Mouse (Mus musculus) CH12.LX (cell line): Measurements from ENCODE around the gene 4931429L15Rik. TPM values are rescaled to one million over a fixed set of nuclear protein-coding genes. Genes with fewer than 3 reads are reported as not detected.

Experiments used
- DNase-seq: peaks from one replicate; pipeline ENCODE4 v3.0.0-alpha.2; 2013; ENCODE audit errors: extremely low read depth
- H3K27ac ChIP-seq: 2 replicates; pipeline ENCODE4 v1.5.1; 2012; ENCODE audit warnings: low read depth, mild to moderate bottlenecking, control low read depth, moderate library complexity; ENCODE audit not compliant: insufficient read depth
- H3K27me3 ChIP-seq: replicated peaks from 2 replicates; pipeline ENCODE3; 2012; ENCODE audit warnings: inconsistent platforms
- H3K36me3 ChIP-seq, 2 experiments: replicated peaks in 1 of 2; 2 replicates each; pipeline versions ENCODE3 to v1.6.1; 2012; ENCODE audit warnings: inconsistent platforms in 1 of 2, low read length in 1 of 2, mild to moderate bottlenecking in 1 of 2, mixed read lengths in 1 of 2, moderate library complexity in 1 of 2; ENCODE audit not compliant: control insufficient read depth in 1 of 2, insufficient read depth in 1 of 2
- H3K4me1 ChIP-seq, 2 experiments: 2 replicates each; pipeline ENCODE4 v1.6.1; 2012; ENCODE audit warnings: inconsistent platforms in 1 of 2, moderate library complexity in 1 of 2; ENCODE audit not compliant: insufficient read depth in 2 of 2, control insufficient read depth in 1 of 2
- H3K4me2 ChIP-seq: 2 replicates; pipeline ENCODE4 v1.6.1; 2012; ENCODE audit warnings: low read depth, mild to moderate bottlenecking, control low read depth; ENCODE audit not compliant: poor library complexity, insufficient read depth, severe bottlenecking
- H3K4me3 ChIP-seq, 3 experiments: fragments of 150-350 bp in 1 of 3; sonication (generic) in 1 of 3; replicated peaks in 1 of 3; 2 replicates each; pipeline versions ENCODE3 to v1.5.1; 2011 to 2012; ENCODE audit warnings: low read depth in 2 of 3, low read length in 2 of 3, mild to moderate bottlenecking in 2 of 3, moderate library complexity in 2 of 3, control low read depth in 1 of 3, improper control_type of control experiment in 1 of 3, inconsistent platforms in 1 of 3, mixed read lengths in 1 of 3; ENCODE audit not compliant: poor library complexity in 1 of 3
- H3K79me2 ChIP-seq: replicated peaks from 2 replicates; pipeline ENCODE4 v1.6.1; 2012; ENCODE audit warnings: mild to moderate bottlenecking, moderate library complexity; ENCODE audit not compliant: control insufficient read depth, poor library complexity, insufficient read depth, severe bottlenecking; ENCODE audit errors: extremely low read depth
- H3K9ac ChIP-seq: 2 replicates; pipeline ENCODE4 v1.6.1; 2012; ENCODE audit warnings: low read depth, mild to moderate bottlenecking, control low read depth, moderate library complexity; ENCODE audit not compliant: insufficient read depth
- H3K9me3 ChIP-seq: replicated peaks from 2 replicates; pipeline ENCODE3; 2012; ENCODE audit warnings: low read length, inconsistent platforms, mixed read lengths
- BHLHE40 ChIP-seq: IDR thresholded peaks from 2 replicates; pipeline ENCODE4 v1.6.1; 2011; ENCODE audit warnings: mild to moderate bottlenecking, low read depth, low read length, improper control_type of control experiment
- CHD1 ChIP-seq: IDR thresholded peaks from 2 replicates; pipeline ENCODE4 v1.6.1; 2012; ENCODE audit warnings: low read depth, low read length, improper control_type of control experiment, inconsistent platforms
- CHD2 ChIP-seq: IDR thresholded peaks from 2 replicates; pipeline ENCODE4 v1.6.1; 2011; ENCODE audit warnings: low read length, improper control_type of control experiment
- ETS1 ChIP-seq: conservative IDR thresholded peaks from 2 replicates; pipeline ENCODE4 v1.6.1; 2012; ENCODE audit warnings: low read depth, mild to moderate bottlenecking, inconsistent platforms, low read length, improper control_type of control experiment, moderate library complexity
- GABPA ChIP-seq: IDR thresholded peaks from 2 replicates; pipeline ENCODE4 v1.6.1; 2012; ENCODE audit warnings: low read depth, low read length, improper control_type of control experiment, inconsistent platforms; ENCODE audit not compliant: insufficient replicate concordance
- MAX ChIP-seq: IDR thresholded peaks from 2 replicates; pipeline ENCODE4 v1.6.1; 2011; ENCODE audit warnings: low read length, improper control_type of control experiment
- MEF2A ChIP-seq: IDR thresholded peaks from 2 replicates; pipeline ENCODE4 v1.6.1; 2014; ENCODE audit warnings: low read depth, mild to moderate bottlenecking, inconsistent platforms, low read length, improper control_type of control experiment, borderline replicate concordance
- MXI1 ChIP-seq: IDR thresholded peaks from 2 replicates; pipeline ENCODE4 v1.6.1; 2011; ENCODE audit warnings: mild to moderate bottlenecking, low read depth, low read length, improper control_type of control experiment
- NRF1 ChIP-seq: IDR thresholded peaks from 2 replicates; pipeline ENCODE4 v1.6.1; 2014; ENCODE audit warnings: low read depth, mild to moderate bottlenecking, inconsistent platforms, low read length, improper control_type of control experiment, moderate library complexity
- POLR2A ChIP-seq: IDR thresholded peaks from 2 replicates; pipeline ENCODE4 v1.6.1; 2011; ENCODE audit warnings: low read depth, mild to moderate bottlenecking, improper control_type of control experiment, low read length
- POLR2AphosphoS2 ChIP-seq: IDR thresholded peaks from 2 replicates; pipeline ENCODE4 v1.6.1; 2011; ENCODE audit warnings: low read depth, low read length, improper control_type of control experiment
- RAD21 ChIP-seq: IDR thresholded peaks from 2 replicates; pipeline ENCODE4 v1.6.1; 2011; ENCODE audit warnings: low read depth, mild to moderate bottlenecking, low read length, improper control_type of control experiment, moderate library complexity
- RCOR1 ChIP-seq: conservative IDR thresholded peaks from 2 replicates; pipeline ENCODE4 v1.6.1; 2012; ENCODE audit warnings: low read depth, mild to moderate bottlenecking, inconsistent platforms, low read length, improper control_type of control experiment
- SIN3A ChIP-seq: IDR thresholded peaks from 2 replicates; pipeline ENCODE4 v1.6.1; 2012; ENCODE audit warnings: low read length, improper control_type of control experiment, inconsistent platforms
- TBP ChIP-seq: conservative IDR thresholded peaks from 2 replicates; pipeline ENCODE4 v1.6.1; 2011; ENCODE audit warnings: low read depth, low read length, improper control_type of control experiment
- TCF12 ChIP-seq: IDR thresholded peaks from 2 replicates; pipeline ENCODE4 v1.6.1; 2014; ENCODE audit warnings: low read depth, mild to moderate bottlenecking, inconsistent platforms, low read length, improper control_type of control experiment
- UBTF ChIP-seq: IDR thresholded peaks from 2 replicates; pipeline ENCODE4 v1.6.1; 2012; ENCODE audit warnings: low read depth, mild to moderate bottlenecking, inconsistent platforms, low read length, improper control_type of control experiment, moderate library complexity
- ZMIZ1 ChIP-seq: IDR thresholded peaks from 2 replicates; pipeline ENCODE4 v1.6.1; 2012; ENCODE audit warnings: low read depth, mild to moderate bottlenecking, inconsistent platforms, low read length, improper control_type of control experiment
- dilution Hi-C: fragments of 300-500 bp; cut with MboI; formaldehyde crosslinking; loops from 2 replicates; pipeline ENCODE4 v1.14.3; 2020; ENCODE audit warnings: low sequenced_read_pairs; ENCODE audit not compliant: extremely low pct_unique_long_range_greater_than_20kb, extremely low pct_ligation_motif_present
- in situ Hi-C: fragments of 300-500 bp; cut with MboI; formaldehyde crosslinking; loops from 3 replicates; pipeline ENCODE4 v1.14.3; 2019; ENCODE audit warnings: low sequenced_read_pairs, low pct_ligation_motif_present, low pct_unique_long_range_greater_than_20kb, mixed read lengths
- polyA plus RNA-seq: library from polyadenylated mRNA; unstranded; fragments of >175 nt; gene quantifications from 2 replicates; pipeline ENCODE4 v1.2.1, GENCODE M21; 2012; ENCODE audit warnings: low read depth; ENCODE audit not compliant: insufficient read length
- total RNA-seq, 2 experiments: library from RNA; depleted of rRNA; stranded (reverse); fragments of 300-350 nt in 1 of 2; fragments of >200 nt in 1 of 2; gene quantifications; 2 replicates each; pipeline ENCODE4 v1.2.3; 2012 to 2014

4931429L15Rik gene
- total and polyA plus RNA-seq, 3 experiments: not detected

- Histone ChIP-seq H3K36me3 (no peaks in the 10 kb centered on the region), H3K27me3 (peaks cover 29% of the 10 kb centered on the region), H3K79me2 (no peaks in the 10 kb centered on the region), H3K9ac (no peak overlapping the region), H3K4me2 (no peak overlapping the region), H3K9me3 (no peaks in the 10 kb centered on the region), H3K4me3 (no peak overlapping the region), H3K4me1 (peaks cover 0 to 22% of the 10 kb centered on the region in 2 experiments; a peak in 2 of 4 replicates), H3K27ac (no peak overlapping the region)
- in situ Hi-C loops: no loop called here
- TF ChIP-seq MEF2A (no peak), RCOR1 (no peak), RAD21 (no peak), MAX (no peak), TCF12 (no peak), CHD2 (no peak), POLR2A (no peak), TBP (no peak), SIN3A (no peak), BHLHE40 (no peak), POLR2AphosphoS2 (no peak), ZMIZ1 (no peak), NRF1 (no peak), CHD1 (no peak), ETS1 (no peak), GABPA (no peak)
- dilution Hi-C loops: no loop called here
- no peak for DNase-seq
These were observed 15.7 kb upstream of the 4931429L15Rik start for GRCm38 (mm10) chr9:46335461-46335995.

GRCm38 (mm10) chr9:46334471-46335025 lies 14.8 kb upstream of the 4931429L15Rik start:
- Histone ChIP-seq H3K27ac (no peak overlapping the region), H3K9me3 (no peaks in the 10 kb centered on the region), H3K4me3 (no peak overlapping the region), H3K27me3 (peaks cover 29% of the 10 kb centered on the region), H3K9ac (no peak overlapping the region), H3K36me3 (no peaks in the 10 kb centered on the region), H3K4me1 (peaks cover 0 to 20% of the 10 kb centered on the region in 2 experiments; a peak in 2 of 4 replicates), H3K79me2 (no peaks in the 10 kb centered on the region), H3K4me2 (no peak overlapping the region)
- TF ChIP-seq RCOR1: no peak
- TF ChIP-seq CHD2: no peak
- no peak for TF ChIP-seq MXI1
- no peak for TF ChIP-seq UBTF
- DNase-seq: no peak
- dilution Hi-C loops: no loop called here
- in situ Hi-C loops: no loop called here
